Mouse (Mus musculus) kidney, adult 9 months (tissue): ENCODE measurements around the gene Fbxo21.

Experiments
- DNase-seq: peaks from one replicate; pipeline ENCODE4 v3.0.0; 2022

Fbxo21 gene

GRCm38 (mm10) chr5:117976657-117977500 is at the start of gene Fbxo21:
Gene Fbxo21 (plus strand): TSS chr5:117976730.
- DNase-seq = peak; percentile 99

GRCm38 (mm10) chr5:117928553-117928952 is 48.0 kb upstream of the Fbxo21 start:
- no peak for DNase-seq

- DNase-seq = no peak
Measured at GRCm38 (mm10) chr5:117932222-117932621, 44.3 kb upstream of the Fbxo21 start.

GRCm38 (mm10) chr5:117932862-117933261 is 43.7 kb upstream of the Fbxo21 start:
- DNase-seq = peak; percentile 83

- no peak for DNase-seq
Measured at GRCm38 (mm10) chr5:117936346-117936745, 40.2 kb upstream of the Fbxo21 start.

- DNase-seq = no peak
Measured at GRCm38 (mm10) chr5:117937186-117937585, 39.3 kb upstream of the Fbxo21 start.

GRCm38 (mm10) chr5:117938182-117938581 is 38.3 kb upstream of the Fbxo21 start:
- DNase-seq = peak; percentile 63

GRCm38 (mm10) chr5:117939402-117939801 is 37.1 kb upstream of the Fbxo21 start:
- no peak for DNase-seq

GRCm38 (mm10) chr5:117941552-117941951 is 35.0 kb upstream of the Fbxo21 start:
- no peak for DNase-seq

- peak; percentile 59 for DNase-seq
Measured at GRCm38 (mm10) chr5:117946605-117947004, 29.9 kb upstream of the Fbxo21 start.

GRCm38 (mm10) chr5:117949393-117949792 is 27.1 kb upstream of the Fbxo21 start:
- DNase-seq = no peak

GRCm38 (mm10) chr5:117953893-117954292 is 22.6 kb upstream of the Fbxo21 start:
- DNase-seq = no peak

- DNase-seq = no peak
Measured at GRCm38 (mm10) chr5:117954429-117954828, 22.1 kb upstream of the Fbxo21 start.

- DNase-seq = peak; percentile 64
Measured at GRCm38 (mm10) chr5:117955675-117956420, 20.7 kb upstream of the Fbxo21 start.

GRCm38 (mm10) chr5:117964750-117965149 is 11.8 kb upstream of the Fbxo21 start:
- DNase-seq = peak; percentile 45

GRCm38 (mm10) chr5:117966956-117967355 is 9.6 kb upstream of the Fbxo21 start:
- peak; percentile 43 for DNase-seq

- no peak for DNase-seq
Measured at GRCm38 (mm10) chr5:117967659-117968069, 8.9 kb upstream of the Fbxo21 start.

- no peak for DNase-seq
Measured at GRCm38 (mm10) chr5:117969681-117970427, 6.7 kb upstream of the Fbxo21 start.

GRCm38 (mm10) chr5:117976263-117976656 is 270 bp upstream of the Fbxo21 start:
- no peak for DNase-seq

GRCm38 (mm10) chr5:117977501-117978158 is 1.1 kb downstream of the Fbxo21 start:
- no peak for DNase-seq

- no peak for DNase-seq
Measured at GRCm38 (mm10) chr5:117978159-117978697, 1.7 kb downstream of the Fbxo21 start.

GRCm38 (mm10) chr5:117979082-117979481 is 2.6 kb downstream of the Fbxo21 start:
- peak; percentile 35 for DNase-seq
